Mouse (Mus musculus) gastrocnemius, postnatal 10 days (tissue): ENCODE results near the gene Zfp266. TPM values are rescaled to one million over a fixed set of nuclear protein-coding genes. Genes with fewer than 3 reads are reported as not detected.
A peak's percentile ranks its signal among the peaks of the same experiment; 100 is the strongest.
"Not testable (repeated sequence)": the region's sequence is repeated elsewhere in the genome, so short reads cannot be mapped to it uniquely, and the experiment has no call there.

Experiments used
- DNase-seq: peaks from one replicate; pipeline ENCODE4 v3.0.0; 2021; ENCODE audit warnings: mixed read lengths
- long read RNA-seq, 2 experiments: library from polyadenylated mRNA; stranded (forward); transcript quantifications; one replicate each; pipeline ENCODE4 v2.0.0; 2021
- total RNA-seq, 2 experiments: library from RNA; stranded (reverse); gene quantifications; 2 replicates each; pipeline ENCODE4 v1.2.3; 2021

The Zfp266 gene
- 10 to 100 TPM; 31.4 to 39.3 TPM for total RNA-seq
- long read RNA-seq, experiment 1, full-length matches to known transcripts, result 3 of 13 reads
- long read RNA-seq, experiment 1, partial matches to known transcripts, result 0 of 13 reads
- long read RNA-seq, experiment 1, other reads (novel, unspliced or antisense), result 10 of 13 reads
- long read RNA-seq, experiment 2, full-length matches to known transcripts, result 5 of 10 reads
- long read RNA-seq, experiment 2, partial matches to known transcripts, result 0 of 10 reads
- long read RNA-seq, experiment 2, other reads (novel, unspliced or antisense), result 5 of 10 reads

DNA sequence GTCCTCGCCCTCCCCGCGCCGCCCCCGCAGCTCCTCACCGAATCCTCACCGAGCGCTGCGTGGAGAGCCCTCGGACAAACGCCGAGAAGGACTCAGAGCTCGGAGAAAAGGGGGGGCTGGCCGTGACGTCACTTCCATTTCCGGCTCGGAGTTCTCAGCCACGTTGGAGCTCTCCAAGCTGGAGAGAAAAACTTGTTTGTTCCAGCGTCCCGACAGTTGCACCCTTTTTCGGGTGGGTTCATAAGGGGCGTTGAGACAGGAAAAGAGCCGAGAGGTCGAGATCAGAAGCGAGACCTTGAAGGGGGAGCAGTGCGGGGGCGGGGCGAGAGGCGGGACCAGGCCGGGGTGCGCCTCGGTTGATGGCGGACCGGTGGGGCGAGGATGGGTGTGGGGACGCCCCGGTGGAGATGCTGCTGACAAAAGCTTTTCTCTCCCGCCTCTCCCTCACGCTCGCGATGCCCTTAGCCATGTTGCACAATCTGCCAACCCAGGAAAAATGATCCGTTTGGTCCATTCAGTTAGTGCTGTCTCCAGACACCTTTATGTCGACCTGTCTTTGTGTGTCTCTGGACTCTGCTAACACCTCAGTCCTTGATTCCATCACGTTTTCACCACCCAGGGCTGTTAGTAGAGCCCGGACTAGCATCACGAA lies at the start of gene Zfp266:
TSS of gene Zfp266 (minus strand) at position 112 of the 652 bp plus-strand sequence.
- DNase-seq, result peak; percentile 92

DNA sequence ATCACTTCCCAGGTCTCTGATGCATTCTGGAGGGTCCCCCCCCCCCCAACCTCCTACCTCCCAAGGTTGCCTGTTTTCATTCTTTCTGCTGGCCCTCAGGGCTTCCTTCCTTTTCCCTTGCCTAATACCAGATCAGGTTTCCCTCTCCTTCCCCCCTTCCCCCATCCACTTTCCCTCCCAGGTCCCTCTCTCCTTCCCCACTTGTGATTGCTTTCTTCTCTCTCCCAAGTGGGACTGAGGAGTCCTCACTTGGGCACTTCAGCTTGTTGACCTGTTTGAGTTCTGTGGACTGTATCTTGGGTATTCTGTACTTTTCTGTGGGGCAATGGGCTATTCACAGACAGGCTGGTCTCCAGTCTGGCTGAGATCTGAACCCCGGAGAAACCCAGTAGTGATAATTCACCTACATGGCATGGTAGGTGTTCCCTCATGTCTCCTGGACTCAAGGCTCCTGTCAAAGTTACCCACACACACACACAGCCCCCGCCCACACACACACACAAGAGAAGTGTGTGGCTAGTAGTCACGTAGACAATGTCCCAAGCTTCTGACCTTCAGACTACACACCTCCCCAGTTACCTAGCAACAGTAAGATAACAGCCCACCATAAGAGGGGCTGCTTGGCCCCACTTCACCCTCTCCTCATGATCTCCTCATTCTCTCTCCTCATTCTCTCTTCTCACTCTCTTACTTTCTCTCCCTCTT lies 44.3 kb upstream of the Zfp266 start:
- DNase-seq, result not testable (repeated sequence)

DNA sequence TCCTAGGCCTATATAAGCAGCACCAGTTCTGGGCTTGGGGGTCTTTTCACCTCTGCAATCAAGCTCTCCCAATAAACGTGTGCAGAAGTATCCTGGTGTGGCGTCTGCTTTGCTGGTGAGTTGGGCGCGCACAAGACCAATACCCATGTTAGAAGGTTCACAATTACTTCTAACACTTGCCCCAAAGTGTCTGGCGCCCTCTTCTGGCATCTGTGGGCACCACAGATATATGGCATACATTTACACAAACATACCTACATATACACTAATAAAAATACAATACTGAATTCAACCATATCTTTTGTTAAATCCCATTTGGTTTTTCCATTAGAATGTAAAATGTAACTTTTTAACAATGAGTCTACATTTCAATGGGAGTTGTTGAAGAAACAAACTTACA lies 41.0 kb upstream of the Zfp266 start:
- no peak for DNase-seq

DNA sequence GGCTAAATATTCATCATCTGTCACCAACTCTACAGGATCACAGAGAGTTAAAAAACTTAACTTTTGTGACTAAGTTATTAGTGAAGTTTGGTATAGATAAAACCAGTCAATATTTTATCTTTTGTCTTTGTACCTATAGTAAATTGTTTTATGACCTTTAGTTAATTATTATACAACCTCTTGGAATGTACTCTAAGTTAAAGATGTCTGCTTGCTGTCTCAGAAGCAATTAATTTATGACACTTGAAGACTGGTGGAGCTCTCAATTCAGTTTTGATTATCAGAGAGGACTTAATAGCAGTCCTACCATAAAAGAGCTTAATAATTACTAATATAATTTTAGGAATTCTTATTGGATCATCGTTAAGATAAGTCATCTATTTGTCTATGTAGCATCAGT lies 31.5 kb upstream of the Zfp266 start:
- DNase-seq, result no peak

GRCm38 (mm10) chr9:20551781-20552275 lies 30.6 kb upstream of the Zfp266 start:
- DNase-seq, result no peak

GRCm38 (mm10) chr9:20545151-20545550 lies 23.9 kb upstream of the Zfp266 start:
- DNase-seq, result no peak

GRCm38 (mm10) chr9:20544070-20544821 lies 23.0 kb upstream of the Zfp266 start:
- peak; percentile 84 for DNase-seq

- no peak for DNase-seq
These were observed 22.3 kb upstream of the Zfp266 start for GRCm38 (mm10) chr9:20543496-20543895.

- DNase-seq, result no peak
These were observed 15.4 kb upstream of the Zfp266 start for GRCm38 (mm10) chr9:20536598-20536997.

DNA sequence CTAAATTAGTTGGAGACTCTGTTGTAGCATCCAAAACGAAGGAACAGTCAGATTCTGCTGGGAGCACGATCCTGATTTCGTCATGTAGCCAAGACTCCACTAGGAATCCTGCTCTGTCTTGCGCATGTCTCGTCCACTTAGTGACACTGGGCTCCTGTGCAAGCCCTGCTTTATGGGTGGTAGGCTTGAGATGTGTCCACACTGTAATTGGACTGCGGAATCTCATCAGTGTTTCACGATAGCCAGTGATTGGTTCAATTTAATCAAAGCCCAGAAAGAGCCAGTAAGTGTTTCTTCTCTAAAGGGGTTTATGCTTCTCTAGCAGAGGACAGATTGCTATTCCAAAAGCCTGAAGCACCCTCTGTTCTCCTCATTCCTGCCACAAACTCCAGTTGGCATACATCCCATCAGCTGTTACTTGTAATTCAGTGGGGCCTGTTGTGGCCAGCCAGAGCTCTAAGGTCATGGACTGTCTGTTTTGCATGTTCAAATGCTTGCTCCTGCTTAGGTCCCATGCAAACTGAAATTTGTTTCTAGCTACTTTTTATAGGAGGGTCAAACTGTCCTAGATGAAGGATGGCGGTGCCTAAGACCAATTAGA lies 13.2 kb upstream of the Zfp266 start:
- no peak for DNase-seq

DNA sequence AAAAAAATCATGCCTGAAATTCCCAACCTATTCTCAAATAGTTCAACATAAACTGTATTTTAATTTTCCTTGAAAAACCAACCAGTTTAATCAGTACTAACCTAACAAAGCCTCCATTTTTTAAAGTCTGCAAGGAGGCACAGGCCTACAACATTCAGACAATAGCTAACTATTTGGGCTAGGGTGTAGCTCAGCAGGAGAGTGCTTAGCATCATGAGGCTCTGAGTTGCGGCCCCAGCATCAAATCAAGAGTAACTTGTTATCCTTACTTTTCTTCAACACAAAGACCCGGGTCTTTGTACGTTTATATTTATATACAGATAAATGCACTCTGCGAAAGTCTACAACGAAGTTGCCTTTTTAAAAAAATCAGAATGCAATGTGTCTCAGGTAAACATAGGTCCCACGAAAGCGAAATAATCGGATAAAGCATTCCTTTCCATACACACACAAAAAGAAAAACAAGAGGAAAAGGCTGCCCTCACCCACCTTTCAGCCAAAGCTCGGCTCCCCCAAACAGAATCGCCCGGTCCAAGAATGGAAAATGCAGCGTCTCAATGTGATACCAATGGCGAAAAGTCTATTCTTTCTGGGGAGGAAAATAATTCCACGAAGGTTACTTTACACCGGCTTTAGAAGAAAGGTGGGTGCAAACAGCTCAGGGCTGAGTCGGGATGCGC lies 546 bp downstream of the Zfp266 start:
- no peak for DNase-seq

DNA sequence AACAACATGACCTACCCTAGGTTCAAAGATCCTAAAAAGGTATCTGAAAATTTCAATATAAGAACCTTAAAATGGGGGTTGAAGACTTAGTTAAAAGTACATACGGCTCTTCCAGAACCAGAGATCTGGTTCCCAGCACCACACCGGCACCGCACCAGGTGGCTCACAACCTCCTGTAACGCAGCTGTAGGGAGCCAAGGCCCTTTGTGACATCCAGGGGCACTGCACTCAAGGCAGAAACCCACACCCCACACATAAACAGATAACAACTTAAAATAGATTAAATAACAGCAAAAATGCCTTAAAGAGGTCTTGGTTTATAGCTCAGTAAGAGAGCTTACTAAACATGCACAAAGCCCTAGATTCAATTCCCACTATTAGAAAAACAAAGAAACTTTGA lies 1.3 kb downstream of the Zfp266 start:
- no peak for DNase-seq

DNA sequence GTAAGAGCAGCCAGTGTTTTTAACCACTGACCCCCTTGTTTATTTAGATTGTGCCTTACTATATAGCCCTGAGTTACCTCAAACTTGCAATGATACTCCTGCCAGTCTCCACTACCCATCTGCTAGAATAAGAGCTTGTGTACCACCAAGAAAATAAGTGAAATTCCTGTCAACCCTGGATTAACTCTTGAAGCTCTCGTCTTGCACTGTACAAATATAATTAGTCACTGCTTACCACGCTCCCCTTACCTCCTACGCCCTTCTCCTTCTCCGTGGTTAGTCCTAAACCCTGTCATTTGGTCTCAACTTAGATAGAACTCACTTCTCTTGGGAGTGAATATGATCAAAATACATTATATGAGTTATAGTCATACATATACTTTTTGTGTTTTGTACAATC lies 2.5 kb downstream of the Zfp266 start:
- no peak for DNase-seq

GRCm38 (mm10) chr9:20517727-20518126 lies 3.5 kb downstream of the Zfp266 start:
- no peak for DNase-seq

- no peak for DNase-seq
These were observed 7.2 kb downstream of the Zfp266 start for GRCm38 (mm10) chr9:20514016-20514415.

DNA sequence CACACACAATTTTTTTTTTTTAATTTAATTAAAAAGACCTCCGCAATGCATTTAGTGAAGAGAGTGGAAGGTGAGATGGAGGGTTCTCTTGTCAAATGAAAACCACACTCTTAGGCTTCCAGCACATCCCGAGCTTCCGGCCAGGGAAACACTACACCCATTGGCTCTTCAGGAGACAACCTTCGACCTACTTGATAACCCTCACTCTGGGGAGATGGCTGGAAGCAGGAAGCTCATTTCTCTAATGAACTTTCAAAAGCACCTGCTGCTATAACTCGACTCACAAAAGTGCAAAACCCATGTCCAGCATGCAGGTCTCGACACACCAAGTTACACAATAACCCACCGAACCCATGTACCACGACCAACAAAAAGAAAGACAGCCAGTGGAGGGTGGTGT lies 8.5 kb downstream of the Zfp266 start:
- no peak for DNase-seq

- no peak for DNase-seq
These were observed 9.6 kb downstream of the Zfp266 start for GRCm38 (mm10) chr9:20511645-20512044.

- no peak for DNase-seq
These were observed 10.9 kb downstream of the Zfp266 start for GRCm38 (mm10) chr9:20510346-20510745.

DNA sequence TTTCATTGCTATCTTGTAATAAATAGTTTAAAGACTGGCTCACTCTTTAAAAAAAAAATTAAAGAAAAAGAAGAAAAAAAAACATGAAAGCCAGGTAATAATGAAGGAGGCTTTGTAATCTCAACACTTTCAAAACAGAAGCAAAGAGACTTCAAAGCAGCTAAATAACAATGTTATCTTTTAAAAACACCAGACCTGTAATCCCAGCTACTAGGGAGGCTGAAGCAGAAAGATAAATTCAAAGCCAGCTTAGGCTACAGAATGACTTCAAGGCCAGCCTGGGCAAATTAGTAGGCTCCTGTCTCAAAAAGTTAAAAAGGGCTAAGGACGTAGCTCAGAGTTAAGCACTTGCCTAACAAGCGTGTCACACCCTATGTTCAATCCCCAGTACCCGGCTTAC lies 11.5 kb downstream of the Zfp266 start:
- DNase-seq, result no peak

GRCm38 (mm10) chr9:20504801-20505200 lies 16.4 kb downstream of the Zfp266 start:
- no peak for DNase-seq

- DNase-seq, result no peak
These were observed 27.9 kb downstream of the Zfp266 start for GRCm38 (mm10) chr9:20493281-20493680.
